Mouse (Mus musculus) brain, adult 2 months (tissue): ENCODE results near the gene Gpr37l1.
"Not testable (repeated sequence)": the region's sequence is repeated elsewhere in the genome, so short reads cannot be mapped to it uniquely, and the experiment has no call there.

ENCODE experiments used
- DNase-seq: peaks from one replicate; pipeline ENCODE4 v3.0.0; 2011; ENCODE audit warnings: low read depth, low spot score

Gpr37l1 gene

GRCm38 (mm10) chr1:135167435-135167834, at the start of gene Gpr37l1:
Gene Gpr37l1, minus strand, starts transcription at chr1:135167681.
- DNase-seq: peak; percentile 66

- no peak for DNase-seq
Measured at GRCm38 (mm10) chr1:135213772-135214640, 46.5 kb upstream of the Gpr37l1 start.

GRCm38 (mm10) chr1:135210421-135210820, 42.9 kb upstream of the Gpr37l1 start:
- DNase-seq: no peak

- no peak for DNase-seq
Measured at GRCm38 (mm10) chr1:135208716-135209115, 41.2 kb upstream of the Gpr37l1 start.

DNA sequence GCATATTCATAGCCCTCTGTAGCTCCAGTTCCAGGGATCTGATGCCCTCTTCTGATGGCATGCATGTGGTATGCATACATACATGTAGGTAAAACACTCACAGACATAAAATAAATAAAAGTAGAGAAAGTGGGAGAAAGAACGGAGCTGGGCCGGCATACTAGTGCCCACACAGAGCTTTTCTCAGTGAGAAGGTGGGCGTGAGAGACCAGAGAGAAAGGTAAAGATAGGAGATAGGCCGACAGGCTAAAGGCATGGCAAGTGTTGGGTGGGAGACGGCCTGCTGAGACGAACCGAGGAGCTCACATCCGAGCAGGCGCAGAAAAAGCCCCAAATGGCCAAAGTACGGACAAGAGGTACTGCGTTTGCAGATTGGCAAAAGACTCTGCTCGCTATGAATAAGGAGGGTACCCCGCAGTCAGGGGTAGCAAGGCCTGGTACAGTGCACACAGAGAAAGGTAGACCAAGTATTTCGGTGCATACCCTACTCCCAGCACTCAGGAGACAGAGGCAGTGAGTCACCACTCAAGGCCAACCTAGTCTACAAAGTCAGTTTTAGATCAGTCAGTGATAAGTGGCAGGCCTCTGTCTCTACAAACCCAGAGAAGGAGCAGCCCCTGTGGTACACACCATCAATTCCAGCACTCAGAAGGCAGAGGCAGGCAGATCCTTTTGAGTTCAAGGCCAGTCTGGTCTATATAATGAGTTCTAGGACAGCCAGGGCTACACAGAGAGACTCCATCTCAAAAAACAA, 39.3 kb upstream of the Gpr37l1 start:
- no peak for DNase-seq

GRCm38 (mm10) chr1:135205257-135205656, 37.8 kb upstream of the Gpr37l1 start:
- DNase-seq: no peak

DNA sequence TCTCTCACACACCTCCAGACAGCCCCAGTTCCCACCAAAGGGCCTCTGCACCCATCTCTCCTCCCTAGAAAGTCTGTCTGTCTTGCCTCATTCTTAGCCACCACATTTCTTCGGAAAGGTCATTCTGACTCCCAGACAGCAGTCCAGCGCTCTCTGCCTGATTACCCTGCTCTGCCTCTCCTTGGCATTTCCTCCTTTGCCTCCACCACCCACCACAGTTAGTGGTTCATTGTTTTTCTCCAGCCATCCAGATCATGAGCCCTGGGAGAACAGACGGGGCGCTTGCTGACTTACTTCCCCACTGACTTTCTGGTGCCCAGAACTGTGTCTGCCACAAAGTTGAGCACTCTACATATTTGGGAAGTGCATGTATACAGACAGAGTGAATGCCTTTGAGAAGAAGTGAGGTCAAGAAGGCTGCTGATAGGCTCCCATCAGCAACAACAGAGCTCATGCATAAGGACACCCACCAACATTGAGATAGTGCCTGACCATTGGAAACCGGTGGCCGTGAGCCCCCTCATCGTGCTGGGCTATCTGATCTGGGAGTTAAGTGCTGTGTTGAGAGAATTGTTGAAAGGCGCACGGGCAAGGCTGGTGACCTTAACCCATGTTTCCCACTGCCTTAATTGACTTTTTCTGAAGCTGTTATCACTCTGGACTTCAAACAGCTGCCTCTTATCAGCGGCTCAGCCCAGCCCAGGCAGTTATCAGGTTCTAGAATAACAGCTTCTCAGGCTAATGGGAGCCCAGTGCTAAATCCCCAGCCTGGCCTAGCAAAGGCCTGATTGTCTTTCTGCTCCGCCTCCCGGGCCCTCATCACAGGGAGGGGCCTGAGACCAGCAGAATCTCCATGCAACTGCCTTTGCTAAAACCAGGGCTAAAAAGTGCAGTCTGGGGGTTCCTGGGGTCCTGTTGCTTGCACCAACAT, 37.0 kb upstream of the Gpr37l1 start:
- no peak for DNase-seq

GRCm38 (mm10) chr1:135200400-135200799, 32.9 kb upstream of the Gpr37l1 start:
- DNase-seq: no peak

DNA sequence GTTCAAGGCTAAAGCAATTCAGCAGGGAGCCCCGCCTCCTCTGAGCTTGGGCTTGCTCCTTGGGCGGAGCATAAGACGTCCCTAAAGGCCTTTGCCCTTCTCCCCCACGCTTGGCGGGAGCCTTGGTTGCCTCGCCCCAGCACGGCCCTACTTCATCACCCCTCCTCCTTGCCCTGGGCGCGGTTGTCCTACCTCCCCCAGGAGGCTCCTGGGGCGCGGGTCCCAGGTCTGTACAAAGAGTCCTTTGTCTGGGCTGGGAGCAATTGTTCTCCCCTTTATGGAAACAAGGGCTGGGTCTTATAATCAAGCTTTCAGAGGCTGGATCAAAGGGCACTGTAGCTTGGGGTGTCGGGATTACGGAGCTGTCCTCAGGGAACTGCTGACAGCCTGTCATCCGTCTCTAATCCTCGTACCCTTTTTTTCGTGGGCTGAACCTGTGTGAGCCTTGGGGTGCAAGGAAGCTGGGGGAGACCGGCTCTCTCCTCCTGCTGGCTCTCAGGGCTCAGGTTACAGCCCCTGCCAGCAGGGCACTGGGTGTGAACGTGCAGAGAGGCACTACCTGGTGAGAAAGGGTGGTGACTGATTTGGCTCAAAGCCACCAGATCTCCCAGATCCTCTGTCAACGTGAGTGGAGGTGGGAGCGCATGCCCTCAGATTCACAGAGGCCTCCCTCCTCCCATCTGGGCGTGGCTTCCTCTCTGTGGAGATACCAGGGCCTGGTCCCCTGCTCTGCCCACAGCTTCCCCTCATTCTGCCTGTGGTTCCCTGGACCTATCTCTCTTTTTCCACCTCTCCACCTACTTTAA, 31.7 kb upstream of the Gpr37l1 start:
- peak; percentile 66 for DNase-seq

GRCm38 (mm10) chr1:135198412-135198811, 30.9 kb upstream of the Gpr37l1 start:
- DNase-seq: no peak

- DNase-seq: no peak
Measured at GRCm38 (mm10) chr1:135195907-135196440, 28.5 kb upstream of the Gpr37l1 start.

DNA sequence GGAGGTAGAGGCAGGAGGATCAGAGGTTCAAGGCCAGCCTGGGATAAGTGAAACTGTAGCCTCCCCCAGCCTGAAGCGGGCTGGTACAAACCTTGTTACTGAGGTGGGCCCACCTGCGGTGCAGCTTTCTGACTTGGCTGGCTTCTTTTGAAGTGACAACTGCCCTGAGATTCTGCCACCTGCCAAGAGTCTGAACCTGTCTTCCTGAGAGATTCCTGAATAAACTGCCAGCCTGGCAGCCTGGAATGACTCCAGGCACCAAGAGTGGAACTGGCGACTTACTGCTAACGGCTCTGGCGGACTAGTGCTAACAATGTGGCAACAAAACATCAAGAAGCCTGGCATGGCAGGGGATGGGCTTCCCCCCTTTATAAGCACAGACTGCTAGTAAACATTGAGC, 26.9 kb upstream of the Gpr37l1 start:
- peak; percentile 53 for DNase-seq

DNA sequence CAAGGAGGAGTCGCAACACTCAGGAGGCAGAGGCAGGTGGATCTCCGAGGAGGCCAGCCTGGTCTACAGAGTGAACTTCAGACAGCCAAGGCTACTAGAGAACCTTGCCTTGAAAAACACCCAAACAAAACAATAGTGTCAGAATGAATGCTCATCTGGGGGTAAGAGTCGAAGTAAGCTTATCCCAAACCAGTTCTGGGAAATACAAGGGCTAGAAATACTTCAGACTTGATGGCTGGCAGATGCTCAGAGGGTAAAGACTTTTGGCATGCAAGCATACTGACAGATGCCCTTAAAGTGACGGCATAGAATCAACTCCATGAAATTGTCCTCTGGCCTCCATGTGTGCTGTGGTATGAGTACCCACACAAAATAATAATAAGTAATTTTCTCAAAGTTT, 21.7 kb upstream of the Gpr37l1 start:
- DNase-seq: no peak

- peak; percentile 85 for DNase-seq
Measured at GRCm38 (mm10) chr1:135188197-135188596, 20.7 kb upstream of the Gpr37l1 start.

DNA sequence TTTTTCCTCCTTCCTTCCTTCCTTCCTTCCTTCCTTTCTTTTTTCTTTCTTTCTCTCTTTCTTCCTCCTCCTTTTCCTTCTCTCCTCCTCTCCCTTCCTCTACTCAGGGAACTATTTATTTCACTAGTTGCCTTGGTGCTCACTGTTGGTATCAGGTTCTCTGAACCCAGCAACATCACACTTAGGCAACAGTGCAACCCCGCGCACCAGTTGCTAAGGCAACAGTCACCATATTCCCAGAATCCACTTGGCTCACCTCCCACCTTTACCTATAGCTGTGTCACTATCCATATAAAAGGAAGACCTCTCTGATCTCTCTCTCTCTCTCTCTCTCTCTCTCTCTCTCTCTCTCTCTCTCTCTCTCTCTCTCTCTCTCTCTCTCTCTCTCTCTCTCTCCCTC, 19.5 kb upstream of the Gpr37l1 start:
- not testable (repeated sequence) for DNase-seq

- DNase-seq: no peak
Measured at GRCm38 (mm10) chr1:135186427-135186826, 18.9 kb upstream of the Gpr37l1 start.

DNA sequence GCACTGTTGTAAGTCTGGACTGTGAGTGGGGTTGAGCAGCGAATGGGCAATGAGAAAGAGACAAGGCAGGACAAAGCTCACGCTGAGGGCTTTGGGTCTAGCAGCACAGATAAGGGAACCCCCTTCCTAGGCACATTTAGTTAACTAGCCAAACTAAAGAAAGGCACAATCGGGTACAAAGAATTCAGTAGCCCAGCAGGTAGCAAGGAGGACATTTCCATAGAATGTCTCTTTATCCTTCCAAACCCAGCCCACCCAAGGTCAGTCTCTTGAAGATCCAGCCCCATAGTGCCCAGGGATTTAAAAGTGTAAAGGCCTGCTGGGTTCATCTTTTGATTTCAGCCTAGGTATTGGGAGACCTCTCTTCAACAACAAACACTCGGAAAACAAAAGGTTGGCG, 18.5 kb upstream of the Gpr37l1 start:
- DNase-seq: no peak

DNA sequence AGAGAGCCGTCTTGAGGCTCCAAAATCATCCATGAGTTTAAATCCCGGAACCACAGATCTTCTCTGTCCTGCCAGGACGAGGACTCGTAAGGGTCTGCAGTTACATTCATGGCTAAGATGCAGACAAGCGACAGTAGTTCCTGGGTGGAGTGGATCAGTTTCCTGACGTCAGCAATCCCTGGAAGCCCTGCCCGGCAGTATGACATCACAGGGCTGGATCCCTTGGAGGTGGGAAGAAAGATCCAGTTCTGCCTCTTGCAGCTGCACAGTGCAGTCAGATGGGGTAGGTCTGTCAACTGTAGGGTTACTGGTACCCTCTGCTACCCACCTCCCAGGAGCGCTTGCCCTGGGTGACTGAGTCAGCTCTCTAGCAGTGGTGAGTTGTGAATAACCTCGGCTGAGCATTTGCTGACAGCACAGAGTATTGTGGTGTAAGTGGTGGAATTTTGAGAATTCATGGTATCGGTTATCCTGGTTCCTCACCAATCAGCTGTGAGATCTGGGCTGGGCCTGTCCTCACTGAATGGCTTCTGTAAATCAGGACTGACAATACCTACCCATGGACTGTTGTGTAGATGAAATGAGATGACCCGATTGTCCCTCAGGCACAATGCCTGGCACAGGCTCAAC, 16.6 kb upstream of the Gpr37l1 start:
- DNase-seq: peak; percentile 33

- DNase-seq: peak; percentile 53
Measured at GRCm38 (mm10) chr1:135183448-135183847, 16.0 kb upstream of the Gpr37l1 start.

- no peak for DNase-seq
Measured at GRCm38 (mm10) chr1:135182975-135183374, 15.5 kb upstream of the Gpr37l1 start.
